9 mouse cellular contexts compared by ENCODE assay signal in the genomic region with DNA sequence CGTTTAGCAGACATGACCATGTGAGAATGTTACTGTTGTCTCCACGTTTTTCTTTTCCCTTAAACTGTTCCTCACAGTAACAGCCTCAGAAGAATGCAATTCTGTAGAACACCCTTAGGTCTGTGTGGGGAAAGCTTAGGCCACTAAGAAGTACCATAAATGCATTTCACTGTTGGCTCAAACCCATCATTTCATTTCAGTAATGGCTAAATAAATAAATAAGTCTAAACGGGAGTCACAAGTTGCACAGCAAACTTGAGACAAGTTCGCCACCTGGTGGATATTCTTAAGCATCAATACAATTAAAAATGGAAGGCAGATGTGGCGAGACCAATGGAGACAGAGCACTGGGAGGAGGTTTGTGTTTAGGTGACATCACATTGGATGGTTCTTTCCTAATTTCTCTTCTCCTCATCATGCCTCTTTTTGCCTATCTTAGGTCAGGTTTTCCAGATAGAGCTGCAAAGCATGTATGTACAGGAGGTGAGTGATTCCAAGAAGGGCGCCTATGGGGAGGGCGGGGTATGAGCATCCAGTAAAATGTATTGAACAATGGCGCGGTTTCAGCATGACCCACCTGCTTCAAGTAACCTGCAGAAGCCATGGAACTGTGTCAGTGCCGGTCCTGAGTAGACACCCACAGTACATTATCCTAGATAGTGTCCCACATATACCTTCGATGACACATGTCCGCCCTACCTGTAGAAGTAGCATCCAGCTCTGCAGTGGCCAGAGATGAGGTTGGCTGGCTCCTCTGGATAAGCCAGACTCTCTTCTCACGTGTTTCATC.
DNase-seq lines count a peak whose midpoint lies in the region; ATAC-seq lines count a peak whose summit lies in the region.
"Had no signal": no experiment of that assay in that cellular context is flagged by ENCODE, and none has a peak within 500 bp of the region (broad histone marks: within the 10 kb centered on the region; RNA-seq: fewer than 3 reads in every experiment).

No protein-coding gene starts in this region.

- H3K4me2 ChIP-seq in limb, embryonic 11.5 days (ENCODE audit: low read depth, severe bottlenecking), result no peak overlapping the region
- H3K4me2 ChIP-seq in embryonic facial prominence, embryonic 11.5 days (ENCODE audit: low read depth, low read length), result no peak overlapping the region
- H3K4me2 ChIP-seq in hindbrain, embryonic 16.5 days (ENCODE audit: low read length), result no peak overlapping the region
- 0 out of 2 replicates have a peak overlapping the region, but pooled peaks have one; percentile 25 for H3K4me2 ChIP-seq in limb, embryonic 13.5 days (replicated peaks)
- H3K4me2 ChIP-seq: embryonic facial prominence, embryonic 15.5 days had no signal

- no peaks in the 10 kb centered on the region for H3K36me3 ChIP-seq in limb, embryonic 11.5 days (ENCODE audit: control insufficient read depth, insufficient read depth, low read length)
- no peaks in the 10 kb centered on the region for H3K36me3 ChIP-seq in limb, embryonic 10.5 days
- H3K36me3 ChIP-seq in embryonic facial prominence, embryonic 11.5 days (replicated peaks; ENCODE audit: control insufficient read depth, insufficient read depth, low read depth, low read length), result no peaks in the 10 kb centered on the region
- H3K36me3 ChIP-seq in hindbrain, embryonic 16.5 days (ENCODE audit: control insufficient read depth, insufficient read depth, low read length), result no peaks in the 10 kb centered on the region
- no peaks in the 10 kb centered on the region for H3K36me3 ChIP-seq in limb, embryonic 13.5 days
- H3K36me3 ChIP-seq: embryonic facial prominence, embryonic 15.5 days had no signal

- H3K4me1 ChIP-seq in limb, embryonic 11.5 days (ENCODE audit: control insufficient read depth, insufficient read depth, low read length), result no peaks in the 10 kb centered on the region
- H3K4me1 ChIP-seq in limb, embryonic 10.5 days, result 0 out of 2 replicates have a peak, but pooled peaks cover 3% of the 10 kb centered on the region
- H3K4me1 ChIP-seq in embryonic facial prominence, embryonic 11.5 days (ENCODE audit: control insufficient read depth, insufficient read depth, low read length), result no peaks in the 10 kb centered on the region
- H3K4me1 ChIP-seq in hindbrain, embryonic 16.5 days (ENCODE audit: control insufficient read depth, insufficient read depth, low read depth, low read length), result no peaks in the 10 kb centered on the region
- 0 out of 2 replicates have a peak, but pooled peaks cover 3% of the 10 kb centered on the region for H3K4me1 ChIP-seq in limb, embryonic 13.5 days
- H3K4me1 ChIP-seq: embryonic facial prominence, embryonic 15.5 days had no signal

- no peak overlapping the region for H3K9ac ChIP-seq in limb, embryonic 11.5 days (ENCODE audit: low read length)
- no peak overlapping the region for H3K9ac ChIP-seq in embryonic facial prominence, embryonic 11.5 days (replicated peaks; ENCODE audit: low read length)
- H3K9ac ChIP-seq in hindbrain, embryonic 16.5 days (ENCODE audit: low read depth, low read length), result no peak overlapping the region
- H3K9ac ChIP-seq in limb, embryonic 13.5 days, result no peak overlapping the region
- H3K9ac ChIP-seq: embryonic facial prominence, embryonic 15.5 days had no signal

- H3K27ac ChIP-seq in limb, embryonic 11.5 days (replicated peaks; ENCODE audit: low read depth, low read length), result no peak overlapping the region
- no peak overlapping the region for H3K27ac ChIP-seq in limb, embryonic 10.5 days
- H3K27ac ChIP-seq in embryonic facial prominence, embryonic 11.5 days (replicated peaks; ENCODE audit: low read depth, low read length), result no peak overlapping the region
- no peak overlapping the region for H3K27ac ChIP-seq in hindbrain, embryonic 16.5 days (ENCODE audit: low read depth, low read length)
- H3K27ac ChIP-seq in limb, embryonic 13.5 days, result no peak overlapping the region
- H3K27ac ChIP-seq: embryonic facial prominence, embryonic 15.5 days had no signal

- peak; percentile 47 for DNase-seq in limb, embryonic 11.5 days (ENCODE audit: low spot score)
- no peak for DNase-seq in limb, embryonic 10.5 days (ENCODE audit: low spot score)
- DNase-seq in NIH3T3 (ENCODE audit: low read depth), result peak; percentile 72
- DNase-seq in embryonic facial prominence, embryonic 11.5 days (ENCODE audit: low spot score), result peak; percentile 89
- peak; percentile 72 for DNase-seq in retina, postnatal 7 days (ENCODE audit: low read depth, low spot score)

- peak; percentile 50; the same call in 1 of the 2 replicates for ATAC-seq in limb, embryonic 11.5 days (ENCODE audit: insufficient number of reproducible peaks, low FRiP score, low TSS enrichment, low read depth)
- ATAC-seq in embryonic facial prominence, embryonic 11.5 days (replicated peaks; ENCODE audit: insufficient number of reproducible peaks, low FRiP score, low TSS enrichment, low read depth), result no peak; the same call in 1 of the 2 replicates
- ATAC-seq in hindbrain, embryonic 16.5 days, result peak; percentile 81
- ATAC-seq in limb, embryonic 13.5 days (ENCODE audit: low FRiP score, low read depth), result peak; percentile 74; the same call in 1 of the 2 replicates
- ATAC-seq in erythroid progenitor cell, adult 5-6 weeks (replicated peaks; ENCODE audit: low FRiP score, poor library complexity, severe bottlenecking), result no peak

- H3K27me3 ChIP-seq in limb, embryonic 11.5 days (ENCODE audit: control insufficient read depth, insufficient read depth, low read length), result no peaks in the 10 kb centered on the region
- H3K27me3 ChIP-seq in limb, embryonic 10.5 days (ENCODE audit: low read depth, poor library complexity, severe bottlenecking), result no peaks in the 10 kb centered on the region
- H3K27me3 ChIP-seq in embryonic facial prominence, embryonic 11.5 days (ENCODE audit: control insufficient read depth, insufficient read depth, low read length), result no peaks in the 10 kb centered on the region
- no peaks in the 10 kb centered on the region for H3K27me3 ChIP-seq in hindbrain, embryonic 16.5 days (replicated peaks; ENCODE audit: control insufficient read depth, insufficient read depth, low read length)
- no peaks in the 10 kb centered on the region; the same call in 1 of the 2 replicates for H3K27me3 ChIP-seq in limb, embryonic 13.5 days
- H3K27me3 ChIP-seq: embryonic facial prominence, embryonic 15.5 days had no signal

- no peaks in the 10 kb centered on the region for H3K9me3 ChIP-seq in limb, embryonic 11.5 days (ENCODE audit: control insufficient read depth, low read length)
- no peaks in the 10 kb centered on the region for H3K9me3 ChIP-seq in limb, embryonic 10.5 days (replicated peaks)
- H3K9me3 ChIP-seq in embryonic facial prominence, embryonic 11.5 days (replicated peaks; ENCODE audit: control insufficient read depth, low read length), result no peaks in the 10 kb centered on the region
- no peaks in the 10 kb centered on the region for H3K9me3 ChIP-seq in hindbrain, embryonic 16.5 days (ENCODE audit: control insufficient read depth, low read length)
- no peaks in the 10 kb centered on the region for H3K9me3 ChIP-seq in limb, embryonic 13.5 days
- H3K9me3 ChIP-seq: embryonic facial prominence, embryonic 15.5 days had no signal

- no peak overlapping the region for H3K4me3 ChIP-seq in limb, embryonic 11.5 days (ENCODE audit: low read depth, low read length)
- no peak overlapping the region for H3K4me3 ChIP-seq in limb, embryonic 10.5 days
- H3K4me3 ChIP-seq in embryonic facial prominence, embryonic 11.5 days (ENCODE audit: low read depth, low read length), result no peak overlapping the region
- H3K4me3 ChIP-seq in hindbrain, embryonic 16.5 days (ENCODE audit: low read length), result no peak overlapping the region
- no peak overlapping the region for H3K4me3 ChIP-seq in limb, embryonic 13.5 days
- H3K4me3 ChIP-seq: embryonic facial prominence, embryonic 15.5 days had no signal

- WGBS in limb, embryonic 11.5 days, result 61% methylated on average over 13 of the region's 13 CpGs
- 63% methylated on average over 13 of the region's 13 CpGs for WGBS in limb, embryonic 10.5 days
- 63% methylated on average over 13 of the region's 13 CpGs for WGBS in embryonic facial prominence, embryonic 11.5 days
- 64% methylated on average over 13 of the region's 13 CpGs for whole genome bisulfite sequencing in hindbrain, embryonic 16.5 days
- 60% methylated on average over 13 of the region's 13 CpGs for WGBS in limb, embryonic 13.5 days

Comparison
In these comparisons a context has a peak if more than half of its experiments do, and no peak if none do; other contexts are left out.
1. ATAC-seq: peak in limb, embryonic 11.5 days (single experiment), hindbrain, embryonic 16.5 days (single experiment) and limb, embryonic 13.5 days (single experiment); none in embryonic facial prominence, embryonic 11.5 days (single experiment) and erythroid progenitor cell, adult 5-6 weeks (single experiment).